Comparison of ENCODE assay signal across 26 mouse cellular contexts in genomic region chr11:117977694-117978360, GRCm38 (mm10). TPM values are rescaled to one million over a fixed set of nuclear protein-coding genes. Genes with fewer than 3 reads are reported as not detected.
DNase-seq lines count a peak whose midpoint lies in the region; ATAC-seq and TF ChIP-seq lines count a peak whose summit lies in the region.
"Had no signal": no experiment of that assay in that cellular context is flagged by ENCODE, and none has a peak within 500 bp of the region (broad histone marks: within the 10 kb centered on the region; RNA-seq: fewer than 3 reads in every experiment).

No protein-coding gene starts in this region.

- peak; percentile 86 for DNase-seq in heart, adult 11 months
- DNase-seq in heart, embryonic 10.5 days (ENCODE audit: low spot score), result no peak
- peak; percentile 36 for DNase-seq in neural tube, embryonic 10.5 days (ENCODE audit: extremely low spot score, low spot score)
- no peak for DNase-seq in c-Kit-positive CD71-positive TER-119-positive erythroid progenitor cells, embryonic 14.5 days (ENCODE audit: low spot score)
- DNase-seq: adrenal gland, postnatal 25 days; B cell, adult 2 months; cerebellum, adult 11 months; gastrocnemius, postnatal 25 days; heart, postnatal 36 days; kidney, adult 11 months; layer of hippocampus, adult 9-11 months; lung, embryonic 14.5 days; lung, postnatal 36 days; right cerebral cortex, adult 18-20 months; thymus, adult 18-20 months; thymus, postnatal 36 days had no signal

- no peaks in the 10 kb centered on the region for H3K9me3 ChIP-seq in heart, embryonic 10.5 days
- no peaks in the 10 kb centered on the region for H3K9me3 ChIP-seq in neural tube, embryonic 15.5 days (replicated peaks)
- no peaks in the 10 kb centered on the region for H3K9me3 ChIP-seq in embryonic facial prominence, embryonic 12.5 days
- H3K9me3 ChIP-seq in intestine, postnatal 0 days (ENCODE audit: control insufficient read depth), result no peaks in the 10 kb centered on the region
- H3K9me3 ChIP-seq: heart, embryonic 15.5 days; kidney, embryonic 15.5 days; limb, embryonic 15.5 days had no signal

- no peak overlapping the region for H3K4me3 ChIP-seq in heart, embryonic 10.5 days
- no peak overlapping the region for H3K4me3 ChIP-seq in neural tube, embryonic 15.5 days (replicated peaks)
- H3K4me3 ChIP-seq in embryonic facial prominence, embryonic 12.5 days, result no peak overlapping the region
- no peak overlapping the region for H3K4me3 ChIP-seq in intestine, postnatal 0 days (ENCODE audit: low read depth, low read length)
- H3K4me3 ChIP-seq: heart, embryonic 15.5 days; kidney, embryonic 15.5 days; left cerebral cortex, adult 2 months; limb, embryonic 15.5 days had no signal

- no peak overlapping the region for H3K4me2 ChIP-seq in neural tube, embryonic 15.5 days
- no peak overlapping the region for H3K4me2 ChIP-seq in embryonic facial prominence, embryonic 12.5 days (replicated peaks)
- no peak overlapping the region for H3K4me2 ChIP-seq in intestine, postnatal 0 days (replicated peaks; ENCODE audit: low read depth)
- H3K4me2 ChIP-seq: heart, embryonic 15.5 days; kidney, embryonic 15.5 days; limb, embryonic 15.5 days; lung, embryonic 14.5 days; midbrain, embryonic 11.5 days had no signal

- peaks cover 40% of the 10 kb centered on the region for H3K4me1 ChIP-seq in heart, embryonic 10.5 days
- H3K4me1 ChIP-seq in neural tube, embryonic 15.5 days, result peaks cover 23% of the 10 kb centered on the region
- peaks cover 32% of the 10 kb centered on the region for H3K4me1 ChIP-seq in embryonic facial prominence, embryonic 12.5 days
- 0 out of 2 replicates have a peak, but pooled peaks cover 3% of the 10 kb centered on the region for H3K4me1 ChIP-seq in intestine, postnatal 0 days (replicated peaks; ENCODE audit: control insufficient read depth, insufficient read depth, low read length)

- no peak overlapping the region for H3K9ac ChIP-seq in neural tube, embryonic 15.5 days (replicated peaks)
- H3K9ac ChIP-seq in embryonic facial prominence, embryonic 12.5 days, result no peak overlapping the region
- H3K9ac ChIP-seq in intestine, postnatal 0 days (ENCODE audit: low read depth, low read length), result no peak overlapping the region
- H3K9ac ChIP-seq: heart, embryonic 15.5 days; kidney, embryonic 15.5 days; limb, embryonic 15.5 days; liver, embryonic 14.5 days; lung, embryonic 14.5 days had no signal

- no peak overlapping the region for H3K27ac ChIP-seq in heart, embryonic 10.5 days
- H3K27ac ChIP-seq in neural tube, embryonic 15.5 days (replicated peaks), result no peak overlapping the region
- 0 out of 2 replicates have a peak overlapping the region, but pooled peaks have one; percentile 6 for H3K27ac ChIP-seq in embryonic facial prominence, embryonic 12.5 days
- H3K27ac ChIP-seq in intestine, postnatal 0 days (ENCODE audit: low read depth, low read length), result no peak overlapping the region
- H3K27ac ChIP-seq: heart, embryonic 15.5 days; kidney, embryonic 15.5 days; left cerebral cortex, adult 2 months; limb, embryonic 15.5 days; liver, embryonic 14.5 days had no signal

- peaks cover 20% of the 10 kb centered on the region; the same call in 1 of the 2 replicates for H3K27me3 ChIP-seq in heart, embryonic 10.5 days (ENCODE audit: insufficient read depth, poor library complexity, severe bottlenecking)
- H3K27me3 ChIP-seq in neural tube, embryonic 15.5 days (replicated peaks), result no peaks in the 10 kb centered on the region
- H3K27me3 ChIP-seq in embryonic facial prominence, embryonic 12.5 days, result no peaks in the 10 kb centered on the region; the same call in 1 of the 2 replicates
- H3K27me3 ChIP-seq in intestine, postnatal 0 days (replicated peaks; ENCODE audit: control insufficient read depth, insufficient read depth, low read length), result no peaks in the 10 kb centered on the region
- H3K27me3 ChIP-seq: kidney, embryonic 15.5 days had no signal

- WGBS in heart, embryonic 10.5 days, result 64% methylated on average over 5 of the region's 5 CpGs
- 69% methylated on average over 5 of the region's 5 CpGs for WGBS in neural tube, embryonic 15.5 days
- WGBS in embryonic facial prominence, embryonic 12.5 days, result 49% methylated on average over 5 of the region's 5 CpGs
- WGBS in intestine, postnatal 0 days, result 81% methylated on average over 4 of the region's 5 CpGs

- no peak for ATAC-seq in neural tube, embryonic 15.5 days (ENCODE audit: low FRiP score)
- no peak for ATAC-seq in embryonic facial prominence, embryonic 12.5 days (ENCODE audit: insufficient number of reproducible peaks, insufficient read depth, low FRiP score, low TSS enrichment)
- ATAC-seq in intestine, postnatal 0 days, result no peak
- ATAC-seq: hindbrain, embryonic 16.5 days had no signal

- TF ChIP-seq CTCF in intestine, postnatal 0 days (IDR thresholded peaks at IDR 0.05; ENCODE audit: low read depth), result no peak

- no peaks in the 10 kb centered on the region for H3K36me3 ChIP-seq in heart, embryonic 10.5 days
- H3K36me3 ChIP-seq in neural tube, embryonic 15.5 days, result no peaks in the 10 kb centered on the region
- H3K36me3 ChIP-seq in embryonic facial prominence, embryonic 12.5 days, result no peaks in the 10 kb centered on the region
- no peaks in the 10 kb centered on the region for H3K36me3 ChIP-seq in intestine, postnatal 0 days (ENCODE audit: control insufficient read depth, insufficient read depth)
- H3K36me3 ChIP-seq: heart, embryonic 15.5 days; kidney, embryonic 15.5 days; limb, embryonic 15.5 days had no signal

RNA-seq across cellular contexts. Expression of gene Socs3, which starts 8.0 kb away (rescaled TPM):
- 6.9 and 10.6 TPM in 2 replicates for polyA plus RNA-seq in heart, embryonic 10.5 days (2016; fragmentation: Nextera tagmentation; extraction: Ambion mirVana)
- 6.7 and 13.2 TPM in 2 replicates for polyA plus RNA-seq in neural tube, embryonic 15.5 days (2015; fragmentation: Nextera tagmentation; extraction: Ambion mirVana)
- polyA plus RNA-seq in embryonic facial prominence, embryonic 12.5 days (2016; fragmentation: Nextera tagmentation; extraction: Ambion mirVana), result 18.4 and 19.3 TPM in 2 replicates
- 15.7 and 15.9 TPM in 2 replicates for polyA plus RNA-seq in intestine, postnatal 0 days (2015; fragmentation: Nextera tagmentation; extraction: Ambion mirVana)

RNA-seq across cellular contexts. Expression of gene Pgs1, which starts 8.3 kb away (rescaled TPM):
- 34.0 and 38.5 TPM in 2 replicates for polyA plus RNA-seq in heart, embryonic 10.5 days (2016; fragmentation: Nextera tagmentation; extraction: Ambion mirVana)
- 60.7 and 62.8 TPM in 2 replicates for polyA plus RNA-seq in neural tube, embryonic 15.5 days (2015; fragmentation: Nextera tagmentation; extraction: Ambion mirVana)
- 43.0 and 46.2 TPM in 2 replicates for polyA plus RNA-seq in embryonic facial prominence, embryonic 12.5 days (2016; fragmentation: Nextera tagmentation; extraction: Ambion mirVana)
- 23.1 and 24.0 TPM in 2 replicates for polyA plus RNA-seq in intestine, postnatal 0 days (2015; fragmentation: Nextera tagmentation; extraction: Ambion mirVana)

Comparison
In these comparisons a context has a peak if more than half of its experiments do, and no peak if none do; other contexts are left out.
1. DNase-seq: peak in heart, adult 11 months (single experiment) and neural tube, embryonic 10.5 days (single experiment); none in heart, embryonic 10.5 days (single experiment) and c-Kit-positive CD71-positive TER-119-positive erythroid progenitor cells, embryonic 14.5 days (single experiment).